Mouse (Mus musculus): Measurements from ENCODE around the gene Map3k5. TPM values are rescaled to one million over a fixed set of nuclear protein-coding genes. Genes with fewer than 3 reads are reported as not detected.

The Map3k5 gene
- total RNA-seq, 4 experiments from 2014 or later: 24.6 to 33.6 (median 24.8) TPM

DNA sequence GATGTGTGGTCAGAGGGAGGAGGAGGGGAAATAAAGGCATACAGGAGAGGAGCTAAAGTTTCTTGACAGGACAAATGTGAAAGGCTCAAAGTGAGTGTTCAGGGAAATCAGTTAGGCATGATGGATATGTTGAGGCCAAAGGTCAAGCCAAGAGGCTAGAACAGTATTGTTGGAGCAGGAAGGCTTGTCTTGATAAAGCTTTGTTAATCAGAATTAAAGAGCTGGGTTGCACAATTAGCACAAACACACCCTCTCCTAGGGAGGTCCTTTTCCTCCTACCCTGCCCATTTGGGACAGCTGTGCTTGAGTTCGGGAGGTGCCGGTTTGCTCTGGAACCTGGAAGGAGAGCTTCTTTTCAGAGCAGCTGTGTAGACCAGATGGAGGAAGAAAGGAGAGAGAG is 219.2 kb downstream of the Map3k5 start:
- no peak for DNase-seq (ENCODE audit: low spot score in 2 of 2)

DNA sequence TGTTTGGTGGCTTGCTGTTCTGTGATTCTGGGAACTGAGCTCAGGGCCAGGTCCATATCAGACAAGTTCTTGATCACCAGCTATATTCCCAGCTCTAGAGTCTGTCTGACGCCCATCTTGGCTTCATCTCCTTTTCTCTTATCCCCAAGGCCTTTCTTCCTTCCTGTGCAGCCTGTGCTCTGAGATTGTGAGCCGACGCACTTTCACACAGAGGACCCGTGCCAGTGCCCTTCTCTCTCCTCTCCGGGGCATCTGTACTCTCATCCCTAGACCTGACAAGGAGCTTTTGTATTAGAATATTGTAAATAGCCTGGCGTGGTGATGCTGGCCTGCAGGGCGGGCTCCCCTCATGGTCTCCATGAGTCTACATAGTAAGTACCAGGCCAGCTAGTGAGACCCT is 221.1 kb downstream of the Map3k5 start:
- no peak for DNase-seq (ENCODE audit: low spot score in 2 of 2)

- DNase-seq (ENCODE audit: low spot score in 2 of 2): no peak
Measured at GRCm38 (mm10) chr10:20157021-20157726, 222.9 kb downstream of the Map3k5 start.

GRCm38 (mm10) chr10:20158756-20159155 is 224.5 kb downstream of the Map3k5 start:
- DNase-seq (ENCODE audit: low spot score in 2 of 2): no peak

DNA sequence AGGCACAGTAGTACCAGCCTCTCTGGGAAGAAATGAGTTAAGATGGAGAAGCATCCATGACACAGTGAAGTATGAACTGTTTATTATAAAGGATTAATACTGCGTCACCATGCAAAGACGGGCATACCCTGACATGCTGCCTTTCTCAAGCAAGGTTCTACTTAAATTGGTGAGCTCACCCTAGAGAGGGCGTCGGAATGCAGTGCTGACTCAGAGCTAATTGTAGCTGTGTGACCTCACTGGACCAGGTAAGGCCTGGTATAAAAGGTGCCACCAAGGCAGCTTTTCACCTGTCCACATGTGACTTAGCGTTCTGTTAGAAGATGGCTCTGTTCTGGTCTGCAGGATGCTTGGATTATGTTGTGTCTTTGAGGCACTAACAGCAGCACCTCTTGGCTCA is 225.0 kb downstream of the Map3k5 start:
- no peak for DNase-seq (ENCODE audit: low spot score in 2 of 2)

- DNase-seq (ENCODE audit: low spot score in 2 of 2): no peak
Measured at GRCm38 (mm10) chr10:20160914-20161313, 226.6 kb downstream of the Map3k5 start.

GRCm38 (mm10) chr10:20164810-20165209 is 230.5 kb downstream of the Map3k5 start:
- DNase-seq (ENCODE audit: low spot score in 2 of 2): no peak

GRCm38 (mm10) chr10:20166797-20167196 is 232.5 kb downstream of the Map3k5 start:
- DNase-seq (ENCODE audit: low spot score in 2 of 2): no peak

DNA sequence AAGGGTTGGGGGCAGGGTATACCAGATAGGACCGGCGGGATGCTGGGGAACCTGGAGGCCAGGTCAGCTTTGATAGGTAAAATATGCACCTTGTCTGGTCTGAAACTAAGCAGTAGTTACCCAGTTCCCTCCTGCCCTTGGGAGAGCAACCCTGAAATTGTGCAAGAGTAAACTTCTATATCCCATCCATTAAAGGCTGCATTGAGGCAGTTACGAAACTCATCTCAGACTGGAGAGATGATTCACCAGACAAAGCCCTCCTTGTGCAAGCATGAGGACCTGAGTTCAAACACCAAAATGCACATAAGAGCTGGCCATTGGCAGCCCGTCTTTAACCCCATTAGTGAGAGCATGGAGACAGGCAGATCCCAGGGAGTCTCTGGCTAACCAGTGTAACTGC is 233.2 kb downstream of the Map3k5 start:
- no peak for DNase-seq (ENCODE audit: low spot score in 2 of 2)

- DNase-seq (ENCODE audit: low spot score in 2 of 2): no peak
Measured at GRCm38 (mm10) chr10:20169182-20169674, 235.0 kb downstream of the Map3k5 start.

- DNase-seq (ENCODE audit: low spot score in 2 of 2): peak; percentile 15 to 21
Measured at GRCm38 (mm10) chr10:20169927-20170604, 235.8 kb downstream of the Map3k5 start.

- peak; percentile 90 for DNase-seq (ENCODE audit: low spot score in 2 of 2)
Measured at GRCm38 (mm10) chr10:20170605-20171088, 236.4 kb downstream of the Map3k5 start.

DNA sequence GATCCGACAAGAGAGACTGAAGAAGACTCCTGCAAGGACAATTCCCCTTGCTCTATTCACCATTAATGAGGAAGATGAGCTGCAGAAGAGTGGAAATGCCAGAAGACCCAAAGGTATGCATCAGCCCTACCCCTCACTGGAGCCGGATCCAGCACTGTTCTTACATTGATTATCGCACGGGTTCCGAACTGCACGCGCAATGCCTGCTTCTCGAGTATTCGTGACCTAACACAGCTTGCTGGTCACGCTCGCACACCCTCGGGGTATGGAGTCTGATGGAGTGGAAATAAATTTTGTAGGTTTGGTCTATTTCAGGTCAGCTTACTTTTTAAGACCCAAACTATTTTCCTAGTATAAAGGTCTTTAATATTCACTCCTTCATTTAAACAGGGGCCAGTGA is 236.9 kb downstream of the Map3k5 start:
- DNase-seq (ENCODE audit: low spot score in 2 of 2): peak in 1 of 2 experiments; percentile 22

GRCm38 (mm10) chr10:20171756-20172155 is 237.5 kb downstream of the Map3k5 start:
- peak; percentile 30 to 40 for DNase-seq (ENCODE audit: low spot score in 2 of 2)

GRCm38 (mm10) chr10:20173733-20174132 is 239.5 kb downstream of the Map3k5 start:
- no peak for DNase-seq (ENCODE audit: low spot score in 2 of 2)

- peak in 1 of 2 experiments; percentile 44 for DNase-seq (ENCODE audit: low spot score in 2 of 2)
Measured at GRCm38 (mm10) chr10:20176054-20176453, 241.8 kb downstream of the Map3k5 start.

DNA sequence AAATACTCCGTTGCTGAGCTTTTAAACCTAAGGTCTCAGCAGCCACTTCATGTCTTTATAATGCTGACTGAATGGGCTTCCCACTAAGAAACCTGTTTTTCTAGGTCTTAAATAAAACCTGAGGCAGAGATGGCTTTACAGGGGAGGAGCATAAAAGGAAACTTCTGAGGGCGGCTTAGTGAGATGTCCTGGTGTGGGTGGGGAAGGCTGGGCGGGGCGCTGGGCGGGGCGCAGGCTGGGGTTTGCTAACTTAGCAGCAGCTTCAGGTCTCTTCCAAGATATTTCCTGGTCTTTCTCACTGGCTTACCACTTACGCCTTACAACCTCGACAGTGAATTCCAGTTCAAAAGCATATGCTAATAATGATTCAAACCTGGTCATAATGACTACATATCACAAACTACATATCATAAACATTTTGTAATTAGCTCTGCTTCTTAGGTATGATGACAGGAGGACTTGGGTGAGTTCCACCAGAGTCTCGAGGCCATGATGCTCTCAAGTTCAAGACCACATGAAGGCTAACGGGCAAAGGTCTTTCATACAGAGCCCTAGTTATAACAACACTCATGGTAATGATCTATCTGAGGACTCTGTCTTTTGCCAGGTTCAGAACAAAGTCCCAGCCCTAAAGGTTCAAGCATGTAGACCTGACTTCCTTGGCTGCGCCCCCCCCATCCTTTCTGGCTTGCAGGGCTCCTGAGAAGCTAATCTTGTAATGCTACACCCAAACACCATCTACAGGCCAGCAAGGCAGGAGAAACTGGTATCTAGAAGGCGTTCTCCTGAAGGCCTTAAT is 244.7 kb downstream of the Map3k5 start:
- DNase-seq (ENCODE audit: low spot score in 2 of 2): no peak

- no peak for DNase-seq (ENCODE audit: low spot score in 2 of 2)
Measured at GRCm38 (mm10) chr10:20181198-20181597, 246.9 kb downstream of the Map3k5 start.

GRCm38 (mm10) chr10:20181680-20182399 is 247.6 kb downstream of the Map3k5 start:
- DNase-seq (ENCODE audit: low spot score in 2 of 2): no peak

GRCm38 (mm10) chr10:20184326-20184725 is 250.1 kb downstream of the Map3k5 start:
- DNase-seq (ENCODE audit: low spot score in 2 of 2): no peak

DNA sequence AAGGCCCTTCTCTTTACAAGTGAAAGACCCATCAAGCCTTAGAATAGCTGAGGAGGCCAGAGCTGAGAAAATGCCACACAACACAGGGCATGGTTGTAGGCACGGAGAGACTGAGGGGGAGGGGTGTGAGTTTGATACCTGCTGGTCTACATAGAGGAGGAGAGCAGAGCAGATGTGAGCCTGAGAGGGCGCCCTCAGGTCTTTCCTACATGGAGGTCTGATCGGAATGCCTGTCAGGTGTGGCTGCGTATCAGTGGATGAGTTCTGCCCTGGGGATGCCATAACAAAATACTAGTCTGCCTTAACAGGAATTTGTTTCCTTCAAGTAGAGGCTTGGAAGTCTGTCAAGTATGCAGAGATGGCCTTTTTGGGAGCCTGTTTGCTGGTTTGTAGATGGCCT is 251.0 kb downstream of the Map3k5 start:
- no peak for DNase-seq (ENCODE audit: low spot score in 2 of 2)

Data from layer of hippocampus, adult 8-10 months (tissue).